Mouse (Mus musculus) kidney, postnatal 0 days (tissue): ENCODE data around the gene Actg2. TPM values are rescaled to one million over a fixed set of nuclear protein-coding genes. Genes with fewer than 3 reads are reported as not detected.
A peak's percentile ranks its signal among the peaks of the same experiment; 100 is the strongest.

Experiments
- ATAC-seq: fragments of 200-750 bp; cut with Nextera tagmentation; replicated peaks from 2 replicates; pipeline ENCODE4 v1.8.0; 2017; ENCODE audit warnings: low read depth, moderate number of reproducible peaks, moderate TSS enrichment, moderate library complexity; ENCODE audit not compliant: low FRiP score
- DNase-seq: peaks from one replicate; pipeline ENCODE4 v3.0.0-alpha.2; 2016; ENCODE audit warnings: low spot score
- H3K27ac ChIP-seq: fragments of 300-500 bp; sonication (generic); 2 replicates; pipeline ENCODE4 v1.5.1; 2014; ENCODE audit warnings: mild to moderate bottlenecking
- H3K27me3 ChIP-seq: fragments of 300-500 bp; sonication (generic); 2 replicates; pipeline ENCODE4 v1.6.1; 2014; ENCODE audit warnings: low read length, mixed read lengths; ENCODE audit not compliant: insufficient read depth
- H3K36me3 ChIP-seq: fragments of 300-500 bp; sonication (generic); 2 replicates; pipeline ENCODE4 v1.6.1; 2014; ENCODE audit warnings: low read length, mixed read lengths; ENCODE audit not compliant: insufficient read depth
- H3K4me1 ChIP-seq: fragments of 300-500 bp; sonication (generic); replicated peaks from 2 replicates; pipeline ENCODE4 v1.6.1; 2014; ENCODE audit warnings: antibody characterized with exemption, low read length, mixed read lengths; ENCODE audit not compliant: insufficient read depth
- H3K4me2 ChIP-seq: fragments of 300-500 bp; sonication (generic); 2 replicates; pipeline ENCODE4 v1.6.1; 2014; ENCODE audit warnings: mild to moderate bottlenecking, low read length, moderate library complexity, mixed read lengths
- H3K4me3 ChIP-seq: fragments of 300-500 bp; sonication (generic); replicated peaks from 2 replicates; pipeline ENCODE4 v1.5.1; 2014; ENCODE audit warnings: low read depth, low read length
- H3K9ac ChIP-seq: fragments of 300-500 bp; sonication (generic); 2 replicates; pipeline ENCODE4 v1.6.1; 2014; ENCODE audit warnings: low read depth, low read length
- H3K9me3 ChIP-seq: fragments of 300-500 bp; sonication (generic); replicated peaks from 2 replicates; pipeline ENCODE4 v1.6.1; 2016; ENCODE audit warnings: low read length, inconsistent platforms, mixed read lengths
- CTCF ChIP-seq: IDR thresholded peaks from 2 replicates; pipeline ENCODE4 v1.5.1; 2016; ENCODE audit warnings: antibody characterized with exemption, low read depth, mild to moderate bottlenecking, moderate library complexity
- WGBS: fragments of 180-500 bp; shearing (Covaris S2); extraction: QIAGEN DNeasy Blood & Tissue Kit; methylation state at CpG from one replicate; pipeline ENCODE4 v1.1.7; 2014; 5-methylcytosine and 5-hydroxymethylcytosine counted together
- polyA plus RNA-seq: library from polyadenylated mRNA; unstranded; fragments of >200 nt; fragmentation: Nextera tagmentation; extraction: Ambion mirVana; gene quantifications from 2 replicates; pipeline ENCODE4 v1.2.1, GENCODE M21; 2015

Gene Actg2
- polyA plus RNA-seq, 1 experiment from 2014 or later = 28.8 TPM

GRCm38 (mm10) chr6:83575609-83576008 is 39.5 kb upstream of the Actg2 start:
- no peak for TF ChIP-seq CTCF
- Histone ChIP-seq H3K36me3 (no peaks in the 10 kb centered on the region), H3K4me2 (no peak overlapping the region), H3K4me1 (peaks cover 9% of the 10 kb centered on the region; the same call in 1 of the 2 replicates), H3K9me3 (no peaks in the 10 kb centered on the region), H3K9ac (no peak overlapping the region), H3K4me3 (no peak overlapping the region), H3K27me3 (no peaks in the 10 kb centered on the region), H3K27ac (no peak overlapping the region)
- no peak for DNase-seq
- 87% methylated on average over 4 of the region's 4 CpGs for WGBS
- no peak for ATAC-seq

DNA sequence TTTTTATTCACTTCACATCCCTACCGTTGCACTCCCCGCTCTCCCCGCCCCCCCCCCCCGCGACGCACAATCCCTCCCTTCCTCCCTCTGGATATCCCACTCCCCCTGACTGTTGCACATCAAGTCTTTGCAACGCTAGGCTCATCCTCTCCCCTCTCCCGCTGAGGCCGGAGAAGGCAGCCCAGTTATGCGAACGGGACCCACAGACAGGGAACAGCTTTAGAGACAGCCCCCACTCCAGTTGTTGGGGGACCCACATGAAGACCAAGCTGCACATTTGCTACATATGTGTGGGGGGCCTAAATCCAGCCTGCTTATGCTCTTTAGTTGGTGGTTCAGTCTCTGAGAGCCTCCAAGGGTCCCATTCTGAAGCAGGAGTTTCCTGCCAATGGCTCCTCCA is 36.6 kb upstream of the Actg2 start, which contains the start of gene Stambp:
Stambp (minus strand) TSS at position 59 of the 400 bp plus-strand sequence.
- Histone ChIP-seq H3K27me3 (no peaks in the 10 kb centered on the region), H3K27ac (peak within 1 kb of the TSS; percentile 60), H3K4me2 (peak within 1 kb of the TSS; percentile 65), H3K36me3 (0 out of 2 replicates have a peak, but pooled peaks cover 4% of the 10 kb centered on the region), H3K9ac (peak within 1 kb of the TSS; percentile 67), H3K4me3 (peak within 1 kb of the TSS; percentile 73), H3K4me1 (peaks cover 9% of the 10 kb centered on the region; the same call in 1 of the 2 replicates), H3K9me3 (no peaks in the 10 kb centered on the region)
- ATAC-seq = peak; percentile 52
- DNase-seq = no peak
- WGBS = 0% methylated on average over 7 of the region's 11 CpGs
- no peak for TF ChIP-seq CTCF

DNA sequence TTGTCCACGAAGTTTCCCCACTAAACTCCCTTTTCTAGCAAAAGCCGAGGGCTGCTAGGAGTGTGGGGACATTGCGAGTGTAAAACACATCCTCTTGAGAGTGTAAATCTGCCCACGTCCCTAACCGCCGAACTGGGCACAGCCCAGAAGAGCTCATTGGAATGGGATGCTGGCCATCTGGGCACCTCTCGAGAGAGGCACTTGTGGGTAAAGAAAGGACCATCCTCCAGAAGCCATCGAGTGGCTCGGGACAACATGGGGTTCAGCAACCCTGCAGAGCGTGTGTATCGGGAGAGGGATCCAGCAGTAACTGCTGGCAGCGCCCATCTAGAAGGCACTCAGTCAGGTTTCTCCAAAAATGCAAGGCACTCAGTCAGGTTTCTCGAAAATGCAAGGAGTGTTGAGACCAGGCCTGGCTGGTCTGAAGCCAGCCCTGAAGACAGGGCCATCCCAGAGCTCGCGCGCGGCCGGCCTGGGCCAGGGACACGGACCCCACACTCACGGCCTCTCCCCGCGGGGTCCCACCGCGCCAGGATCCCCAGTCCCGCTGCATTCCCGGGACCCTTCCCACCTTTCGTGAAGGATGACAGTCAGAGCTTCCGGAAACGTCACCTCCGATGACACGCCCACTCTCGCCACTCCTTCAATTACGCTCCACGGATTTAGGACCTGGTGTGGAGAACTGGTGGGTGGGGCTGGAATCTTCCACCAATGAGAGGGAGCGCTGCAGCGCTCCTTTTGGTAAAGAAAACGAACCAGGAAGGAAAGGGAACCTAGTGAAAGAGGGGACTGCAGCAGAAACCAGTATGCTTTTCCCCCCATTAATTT is 36.0 kb upstream of the Actg2 start:
- peak overlapping the region; percentile 73 for H3K4me3 ChIP-seq
- peak; percentile 91 for ATAC-seq
- 4% methylated on average over 37 of the region's 37 CpGs for WGBS

GRCm38 (mm10) chr6:83568901-83569862 is 33.1 kb upstream of the Actg2 start:
- ATAC-seq = no peak
- TF ChIP-seq CTCF = peak; percentile 59
- H3K27me3 ChIP-seq = no peaks in the 10 kb centered on the region
- H3K4me1 ChIP-seq = peaks cover 13% of the 10 kb centered on the region; the same call in 1 of the 2 replicates
- DNase-seq = peak; percentile 53
- H3K36me3 ChIP-seq = 0 out of 2 replicates have a peak, but pooled peaks cover 4% of the 10 kb centered on the region
- H3K9ac ChIP-seq = no peak overlapping the region
- 50% methylated on average over 20 of the region's 20 CpGs for WGBS
- no peak overlapping the region for H3K4me2 ChIP-seq
- no peak overlapping the region for H3K4me3 ChIP-seq
- H3K27ac ChIP-seq = no peak overlapping the region
- no peaks in the 10 kb centered on the region for H3K9me3 ChIP-seq

More for the DNA sequence above, 36.0 kb upstream of the Actg2 start:
- no peak for TF ChIP-seq CTCF
- Histone ChIP-seq H3K4me2 (peak overlapping the region; percentile 65), H3K36me3 (0 out of 2 replicates have a peak, but pooled peaks cover 4% of the 10 kb centered on the region), H3K9me3 (no peaks in the 10 kb centered on the region), H3K4me1 (peaks cover 9% of the 10 kb centered on the region; the same call in 1 of the 2 replicates), H3K27ac (peak overlapping the region; percentile 60), H3K9ac (peak overlapping the region; percentile 67), H3K27me3 (no peaks in the 10 kb centered on the region)
- peak; percentile 97 for DNase-seq

- no peak overlapping the region for H3K4me3 ChIP-seq
- DNase-seq (no peak), ATAC-seq (no peak)
- H3K9me3 ChIP-seq = no peaks in the 10 kb centered on the region
- no peak for TF ChIP-seq CTCF
- WGBS = 79% methylated on average over 6 of the region's 6 CpGs
- H3K9ac ChIP-seq = no peak overlapping the region
- no peak overlapping the region for H3K4me2 ChIP-seq
- no peaks in the 10 kb centered on the region for H3K4me1 ChIP-seq
- no peak overlapping the region for H3K27ac ChIP-seq
- no peaks in the 10 kb centered on the region for H3K27me3 ChIP-seq
- peaks cover 34% of the 10 kb centered on the region for H3K36me3 ChIP-seq
Observed at GRCm38 (mm10) chr6:83555972-83556371, 19.9 kb upstream of the Actg2 start.

GRCm38 (mm10) chr6:83548346-83548745 is 12.3 kb upstream of the Actg2 start:
- 22% methylated on average over 5 of the region's 5 CpGs for WGBS
- Histone ChIP-seq H3K27me3 (no peaks in the 10 kb centered on the region), H3K9ac (no peak overlapping the region), H3K4me1 (no peaks in the 10 kb centered on the region), H3K36me3 (peaks cover 38% of the 10 kb centered on the region; the same call in 1 of the 2 replicates), H3K4me3 (no peak overlapping the region), H3K4me2 (no peak overlapping the region), H3K27ac (no peak overlapping the region), H3K9me3 (no peaks in the 10 kb centered on the region)
- ATAC-seq = 0 out of 2 replicates have a peak, but pooled peaks have one; percentile 54
- TF ChIP-seq CTCF = no peak
- DNase-seq = peak; percentile 43
